Mouse (Mus musculus) stomach, postnatal 0 days (tissue): ENCODE results near the gene Pigx. TPM values are rescaled to one million over a fixed set of nuclear protein-coding genes. Genes with fewer than 3 reads are reported as not detected.

Source experiments
- ATAC-seq: fragments of 200-750 bp; cut with Nextera tagmentation; 2 replicates; pipeline ENCODE4 v1.8.0; 2017; ENCODE audit not compliant: low FRiP score, low TSS enrichment
- DNase-seq: peaks from one replicate; pipeline ENCODE4 v3.0.0-alpha.2; 2016; ENCODE audit warnings: low spot score
- H3K27ac ChIP-seq: fragments of 300-500 bp; sonication (generic); replicated peaks from 2 replicates; pipeline ENCODE4 v1.5.1; 2014; ENCODE audit warnings: mild to moderate bottlenecking, control low read depth
- H3K27me3 ChIP-seq: fragments of 300-500 bp; sonication (generic); 2 replicates; pipeline ENCODE4 v1.6.1; 2014; ENCODE audit warnings: low read length; ENCODE audit not compliant: control insufficient read depth, insufficient read depth
- H3K36me3 ChIP-seq: fragments of 300-500 bp; sonication (generic); 2 replicates; pipeline ENCODE4 v1.6.1; 2014; ENCODE audit warnings: low read length, mixed read lengths; ENCODE audit not compliant: control insufficient read depth, insufficient read depth
- H3K4me1 ChIP-seq: fragments of 300-500 bp; sonication (generic); replicated peaks from 2 replicates; pipeline ENCODE4 v1.6.1; 2014; ENCODE audit warnings: antibody characterized with exemption; ENCODE audit not compliant: control insufficient read depth, insufficient read depth
- H3K4me2 ChIP-seq: fragments of 300-500 bp; sonication (generic); replicated peaks from 2 replicates; pipeline ENCODE4 v1.6.1; 2014; ENCODE audit warnings: low read depth, mild to moderate bottlenecking, control low read depth, moderate library complexity
- H3K4me3 ChIP-seq: fragments of 300-500 bp; sonication (generic); 2 replicates; pipeline ENCODE4 v1.5.1; 2014; ENCODE audit warnings: low read depth, low read length, control low read depth
- H3K9ac ChIP-seq: fragments of 300-500 bp; sonication (generic); 2 replicates; pipeline ENCODE4 v1.6.1; 2014; ENCODE audit warnings: mild to moderate bottlenecking, low read length, control low read depth, mixed read lengths
- H3K9me3 ChIP-seq: fragments of 300-500 bp; sonication (generic); 2 replicates; pipeline ENCODE4 v1.6.1; 2016; ENCODE audit warnings: low read length; ENCODE audit not compliant: control insufficient read depth
- CTCF ChIP-seq: IDR thresholded peaks from 2 replicates; pipeline ENCODE4 v1.5.1; 2016; ENCODE audit warnings: antibody characterized with exemption, low read depth, mild to moderate bottlenecking, moderate library complexity
- EP300 ChIP-seq: optimal IDR thresholded peaks from 2 replicates; pipeline ENCODE3; 2016; ENCODE audit warnings: antibody characterized with exemption
- WGBS: fragments of 180-500 bp; shearing (Covaris S2); extraction: QIAGEN DNeasy Blood & Tissue Kit; methylation state at CpG from one replicate; pipeline ENCODE4 v1.1.7; 2014; 5-methylcytosine and 5-hydroxymethylcytosine counted together
- polyA plus RNA-seq: library from polyadenylated mRNA; unstranded; fragments of >200 nt; fragmentation: Nextera tagmentation; extraction: Ambion mirVana; gene quantifications from 2 replicates; pipeline ENCODE4 v1.2.1, GENCODE M21; 2015

Gene Pigx
- polyA plus RNA-seq, 1 experiment from 2014 or later = 71.8 TPM

GRCm38 (mm10) chr16:32133148-32133547, 33.6 kb upstream of the Pigx start:
- H3K27me3 ChIP-seq = no peaks in the 10 kb centered on the region
- no peaks in the 10 kb centered on the region for H3K4me1 ChIP-seq
- no peak for ATAC-seq
- no peak overlapping the region for H3K9ac ChIP-seq
- H3K4me3 ChIP-seq = no peak overlapping the region
- no peak for DNase-seq
- no peaks in the 10 kb centered on the region for H3K9me3 ChIP-seq
- no peak overlapping the region for H3K4me2 ChIP-seq
- no peaks in the 10 kb centered on the region for H3K36me3 ChIP-seq
- TF ChIP-seq EP300 (no peak), CTCF (no peak)
- WGBS = 76% methylated on average over 3 of the region's 3 CpGs
- H3K27ac ChIP-seq = no peak overlapping the region

- no peaks in the 10 kb centered on the region for H3K27me3 ChIP-seq
- TF ChIP-seq CTCF (no peak), EP300 (no peak)
- H3K9me3 ChIP-seq = no peaks in the 10 kb centered on the region
- no peaks in the 10 kb centered on the region for H3K4me1 ChIP-seq
- 0 out of 2 replicates have a peak overlapping the region, but pooled peaks have one; percentile 4 for H3K27ac ChIP-seq
- no peak overlapping the region for H3K9ac ChIP-seq
- no peaks in the 10 kb centered on the region for H3K36me3 ChIP-seq
- H3K4me3 ChIP-seq = peak overlapping the region; percentile 28
- peak; percentile 78 for ATAC-seq
- H3K4me2 ChIP-seq = peak overlapping the region; percentile 35
- peak; percentile 33 for DNase-seq
- 52% methylated on average over 16 of the region's 16 CpGs for WGBS
Observed at GRCm38 (mm10) chr16:32130190-32130826, 30.8 kb upstream of the Pigx start.

- Histone ChIP-seq H3K4me3 (peak overlapping the region; percentile 28), H3K27ac (0 out of 2 replicates have a peak overlapping the region, but pooled peaks have one; percentile 30), H3K27me3 (no peaks in the 10 kb centered on the region), H3K4me1 (no peaks in the 10 kb centered on the region), H3K9me3 (no peaks in the 10 kb centered on the region), H3K36me3 (no peaks in the 10 kb centered on the region), H3K4me2 (peak overlapping the region; percentile 35; the same call in 1 of the 2 replicates), H3K9ac (no peak overlapping the region)
- no peak for ATAC-seq
- TF ChIP-seq EP300 (no peak), CTCF (no peak)
- 58% methylated on average over 20 of the region's 20 CpGs for WGBS
- no peak for DNase-seq
Observed at GRCm38 (mm10) chr16:32129449-32130189, 30.1 kb upstream of the Pigx start.

GRCm38 (mm10) chr16:32127046-32127445, 27.5 kb upstream of the Pigx start:
- no peak overlapping the region for H3K27ac ChIP-seq
- WGBS = 67% methylated on average over 4 of the region's 4 CpGs
- no peak overlapping the region for H3K4me2 ChIP-seq
- TF ChIP-seq CTCF = no peak
- no peak for TF ChIP-seq EP300
- H3K9me3 ChIP-seq = no peaks in the 10 kb centered on the region
- H3K9ac ChIP-seq = no peak overlapping the region
- no peaks in the 10 kb centered on the region for H3K4me1 ChIP-seq
- no peak for ATAC-seq
- no peaks in the 10 kb centered on the region for H3K36me3 ChIP-seq
- no peak for DNase-seq
- no peak overlapping the region for H3K4me3 ChIP-seq
- H3K27me3 ChIP-seq = no peaks in the 10 kb centered on the region

GRCm38 (mm10) chr16:32125364-32125763, 25.8 kb upstream of the Pigx start:
- Histone ChIP-seq H3K4me3 (no peak overlapping the region), H3K36me3 (no peaks in the 10 kb centered on the region), H3K4me1 (no peaks in the 10 kb centered on the region), H3K9me3 (no peaks in the 10 kb centered on the region), H3K4me2 (no peak overlapping the region), H3K27ac (no peak overlapping the region), H3K9ac (no peak overlapping the region), H3K27me3 (no peaks in the 10 kb centered on the region)
- no peak for TF ChIP-seq CTCF
- no peak for TF ChIP-seq EP300
- DNase-seq (no peak), ATAC-seq (no peak)
- 77% methylated on average over 3 of the region's 3 CpGs for WGBS
